Mouse (Mus musculus) liver, embryonic 14.5 days (tissue): ENCODE data around the gene Snx15.

Source experiments
- CTCF ChIP-seq: IDR thresholded peaks from 2 replicates; pipeline ENCODE4 v1.5.1; 2016; ENCODE audit warnings: antibody characterized with exemption, low read depth, control low read depth
- EP300 ChIP-seq: IDR thresholded peaks from 2 replicates; pipeline ENCODE4 v1.6.1; 2016; ENCODE audit warnings: antibody characterized with exemption, low read depth

- no peak for TF ChIP-seq EP300
- TF ChIP-seq CTCF, result no peak
Measured at GRCm38 (mm10) chr19:6085417-6085879, 42.7 kb downstream of the Snx15 start.
